Mouse (Mus musculus): ENCODE data around the gene Adh4.
"Not testable (repeated sequence)": the region's sequence is repeated elsewhere in the genome, so short reads cannot be mapped to it uniquely, and the experiment has no call there.

The Adh4 gene

GRCm38 (mm10) chr3:138448077-138448860 is 33.0 kb downstream of the Adh4 start:
- no peak for DNase-seq

GRCm38 (mm10) chr3:138452169-138452568 is 36.9 kb downstream of the Adh4 start:
- no peak for DNase-seq

- no peak for DNase-seq
These were observed 39.0 kb downstream of the Adh4 start for GRCm38 (mm10) chr3:138454234-138454633.

- DNase-seq = no peak
These were observed 39.6 kb downstream of the Adh4 start for GRCm38 (mm10) chr3:138454711-138455435.

- no peak for DNase-seq
These were observed 43.2 kb downstream of the Adh4 start for GRCm38 (mm10) chr3:138458441-138458840.

- peak; percentile 75 for DNase-seq
These were observed 45.0 kb downstream of the Adh4 start for GRCm38 (mm10) chr3:138460260-138460659.

GRCm38 (mm10) chr3:138461832-138462231 is 46.6 kb downstream of the Adh4 start:
- no peak for DNase-seq

GRCm38 (mm10) chr3:138463137-138463536 is 47.9 kb downstream of the Adh4 start:
- no peak for DNase-seq

- DNase-seq = no peak
These were observed 48.5 kb downstream of the Adh4 start for GRCm38 (mm10) chr3:138463807-138464206.

- DNase-seq = no peak
These were observed 49.4 kb downstream of the Adh4 start for GRCm38 (mm10) chr3:138464573-138465147.

- not testable (repeated sequence) for DNase-seq
These were observed 51.4 kb downstream of the Adh4 start for GRCm38 (mm10) chr3:138466656-138467055.

GRCm38 (mm10) chr3:138471066-138471465 is 55.8 kb downstream of the Adh4 start:
- no peak for DNase-seq

- no peak for DNase-seq
These were observed 64.2 kb downstream of the Adh4 start for GRCm38 (mm10) chr3:138479489-138479888.
